Mouse (Mus musculus) heart, embryonic 16.5 days (tissue): ENCODE measurements around the gene Psmd7. TPM values are rescaled to one million over a fixed set of nuclear protein-coding genes. Genes with fewer than 3 reads are reported as not detected.
"Not testable (repeated sequence)": the region's sequence is repeated elsewhere in the genome, so short reads cannot be mapped to it uniquely, and the experiment has no call there.

ENCODE experiments used
- ATAC-seq: fragments of 200-750 bp; cut with Nextera tagmentation; replicated peaks from 2 replicates; pipeline ENCODE4 v1.8.0; 2017; ENCODE audit warnings: moderate number of reproducible peaks; ENCODE audit not compliant: insufficient read depth, low FRiP score; ENCODE audit errors: extremely low read depth
- H3K27ac ChIP-seq: fragments of 300-500 bp; sonication (generic); 2 replicates; pipeline ENCODE4 v1.5.1; 2014; ENCODE audit warnings: mild to moderate bottlenecking, low read length, control low read depth, moderate library complexity
- H3K27me3 ChIP-seq: fragments of 300-500 bp; sonication (generic); 2 replicates; pipeline ENCODE4 v1.6.1; 2014; ENCODE audit warnings: low read length, mixed read lengths; ENCODE audit not compliant: control insufficient read depth, insufficient read depth
- H3K36me3 ChIP-seq: fragments of 300-500 bp; sonication (generic); 2 replicates; pipeline ENCODE4 v1.6.1; 2014; ENCODE audit not compliant: control insufficient read depth, insufficient read depth
- H3K4me1 ChIP-seq: fragments of 300-500 bp; sonication (generic); 2 replicates; pipeline ENCODE4 v1.6.1; 2014; ENCODE audit warnings: low read length, mixed read lengths; ENCODE audit not compliant: control insufficient read depth, insufficient read depth
- H3K4me2 ChIP-seq: fragments of 300-500 bp; sonication (generic); 2 replicates; pipeline ENCODE4 v1.6.1; 2014; ENCODE audit warnings: low read depth, mild to moderate bottlenecking, control low read depth, low read length
- H3K4me3 ChIP-seq: fragments of 300-500 bp; sonication (generic); 2 replicates; pipeline ENCODE4 v1.5.1; 2014; ENCODE audit warnings: mild to moderate bottlenecking, control low read depth, low read length
- H3K9ac ChIP-seq: fragments of 300-500 bp; sonication (generic); 2 replicates; pipeline ENCODE4 v1.6.1; 2014; ENCODE audit warnings: low read length, control low read depth
- H3K9me3 ChIP-seq: fragments of 300-500 bp; sonication (generic); replicated peaks from 2 replicates; pipeline ENCODE4 v1.6.1; 2016; ENCODE audit warnings: low read length; ENCODE audit not compliant: control insufficient read depth
- WGBS: fragments of 180-500 bp; shearing (Covaris S2); extraction: QIAGEN DNeasy Blood & Tissue Kit; methylation state at CpG from one replicate; pipeline ENCODE4 v1.1.7; 2014; 5-methylcytosine and 5-hydroxymethylcytosine counted together
- polyA plus RNA-seq: library from polyadenylated mRNA; unstranded; fragments of >200 nt; fragmentation: Nextera tagmentation; extraction: Ambion mirVana; gene quantifications from 2 replicates; pipeline ENCODE4 v1.2.1, GENCODE M21; 2015

Gene Psmd7
- 173 and 203 TPM in 2 replicates for polyA plus RNA-seq

GRCm38 (mm10) chr8:107587995-107588780 lies at the start of gene Psmd7:
Gene Psmd7 (minus strand): TSS chr8:107588464.
- 1% methylated on average over 64 of the region's 65 CpGs for WGBS
- Histone ChIP-seq H3K4me3 (peak within 1 kb of the TSS; percentile 93), H3K4me1 (peaks cover 8% of the 10 kb centered on the region; the same call in 1 of the 2 replicates), H3K36me3 (peaks cover 24% of the 10 kb centered on the region), H3K27me3 (peaks cover 2% of the 10 kb centered on the region; the same call in 1 of the 2 replicates), H3K4me2 (peak within 1 kb of the TSS; percentile 88), H3K27ac (peak within 1 kb of the TSS; percentile 81), H3K9me3 (no peaks in the 10 kb centered on the region), H3K9ac (peak within 1 kb of the TSS; percentile 87)
- peak; percentile 95 for ATAC-seq

- no peak overlapping the region for H3K9ac ChIP-seq
- no peak for ATAC-seq
- no peaks in the 10 kb centered on the region for H3K27me3 ChIP-seq
- no peaks in the 10 kb centered on the region for H3K9me3 ChIP-seq
- WGBS, result 89% methylated on average over 2 of the region's 2 CpGs
- H3K4me2 ChIP-seq, result no peak overlapping the region
- no peak overlapping the region for H3K4me3 ChIP-seq
- H3K27ac ChIP-seq, result no peak overlapping the region
- H3K36me3 ChIP-seq, result no peaks in the 10 kb centered on the region
- H3K4me1 ChIP-seq, result no peaks in the 10 kb centered on the region
Measured at GRCm38 (mm10) chr8:107633734-107634133, 45.5 kb upstream of the Psmd7 start.

DNA sequence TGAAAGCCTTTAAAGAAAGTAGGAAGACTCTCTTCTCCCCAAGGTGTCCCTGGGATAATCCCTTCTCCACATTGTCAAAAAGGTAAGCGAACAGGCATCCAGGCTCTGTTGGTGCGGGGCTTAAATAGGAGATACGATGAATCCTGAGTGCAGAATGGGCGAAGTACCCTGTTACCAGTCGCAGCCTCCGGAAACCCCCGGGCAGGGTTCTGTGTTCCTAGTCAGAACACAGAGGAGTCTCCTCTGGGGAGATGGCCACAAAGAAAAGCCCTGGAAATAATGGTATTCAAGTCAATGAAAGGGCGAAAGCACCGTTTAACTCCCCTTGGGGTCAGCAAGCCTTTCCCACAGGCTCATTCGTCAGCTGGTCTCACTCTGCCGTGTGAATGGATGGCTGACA lies 41.4 kb upstream of the Psmd7 start:
- Histone ChIP-seq H3K9ac (no peak overlapping the region), H3K4me3 (no peak overlapping the region), H3K27me3 (no peaks in the 10 kb centered on the region), H3K4me2 (no peak overlapping the region), H3K9me3 (no peaks in the 10 kb centered on the region), H3K4me1 (no peaks in the 10 kb centered on the region), H3K27ac (no peak overlapping the region), H3K36me3 (no peaks in the 10 kb centered on the region)
- no peak for ATAC-seq
- WGBS, result 85% methylated on average over 11 of the region's 11 CpGs

- H3K27ac ChIP-seq, result no peak overlapping the region
- H3K9me3 ChIP-seq, result no peaks in the 10 kb centered on the region
- WGBS, result 56% methylated on average over 8 of the region's 8 CpGs
- ATAC-seq, result no peak
- no peak overlapping the region for H3K4me3 ChIP-seq
- H3K36me3 ChIP-seq, result no peaks in the 10 kb centered on the region
- no peak overlapping the region for H3K4me2 ChIP-seq
- no peak overlapping the region for H3K9ac ChIP-seq
- H3K27me3 ChIP-seq, result no peaks in the 10 kb centered on the region
- H3K4me1 ChIP-seq, result no peaks in the 10 kb centered on the region
Measured at GRCm38 (mm10) chr8:107628501-107629149, 40.4 kb upstream of the Psmd7 start.

- Histone ChIP-seq H3K27ac (no peak overlapping the region), H3K4me1 (no peaks in the 10 kb centered on the region), H3K4me2 (no peak overlapping the region), H3K27me3 (no peaks in the 10 kb centered on the region), H3K36me3 (no peaks in the 10 kb centered on the region), H3K9ac (no peak overlapping the region), H3K9me3 (no peaks in the 10 kb centered on the region), H3K4me3 (no peak overlapping the region)
- 80% methylated on average over 9 of the region's 9 CpGs for WGBS
- no peak for ATAC-seq
Measured at GRCm38 (mm10) chr8:107627881-107628280, 39.6 kb upstream of the Psmd7 start.

GRCm38 (mm10) chr8:107624301-107624700 lies 36.0 kb upstream of the Psmd7 start:
- H3K9me3 ChIP-seq, H3K4me1 ChIP-seq, H3K9ac ChIP-seq, H3K36me3 ChIP-seq, ATAC-seq, H3K27me3 ChIP-seq, H3K4me2 ChIP-seq, H3K27ac ChIP-seq, H3K4me3 ChIP-seq: not testable (repeated sequence)

DNA sequence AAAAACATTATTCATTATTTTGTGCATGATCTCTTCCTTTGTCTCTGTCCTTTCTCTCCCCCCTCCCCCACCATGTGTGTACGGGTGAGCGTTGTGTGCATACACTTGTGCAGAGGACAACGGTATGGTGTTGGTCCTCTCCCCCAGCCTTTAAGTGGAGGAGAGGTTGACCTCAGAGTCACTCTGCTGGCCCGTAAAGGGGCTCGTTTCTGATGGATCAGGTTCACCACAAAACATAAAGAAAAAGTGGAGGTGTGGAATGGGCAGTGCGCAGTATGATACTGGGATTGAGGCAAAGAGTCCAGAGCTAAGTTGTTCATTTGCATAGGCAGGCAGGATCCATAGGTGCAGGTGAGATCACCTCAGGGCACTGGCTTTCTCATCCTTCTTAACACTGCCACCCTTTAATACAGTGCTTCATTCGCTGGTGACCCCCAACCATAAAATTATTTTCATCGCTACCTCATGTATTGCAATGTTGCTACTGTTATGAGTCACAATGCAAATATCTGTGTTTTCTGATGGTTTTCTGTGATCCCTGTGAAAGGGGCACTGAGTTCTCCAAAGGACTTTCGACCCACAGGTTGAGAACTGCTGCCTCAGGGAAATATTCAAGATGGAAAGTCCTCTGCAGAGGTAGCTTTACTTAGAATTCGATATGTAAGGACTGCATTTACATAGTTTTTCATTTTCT lies 33.8 kb upstream of the Psmd7 start:
- no peaks in the 10 kb centered on the region for H3K9me3 ChIP-seq
- no peaks in the 10 kb centered on the region for H3K27me3 ChIP-seq
- no peak overlapping the region for H3K4me2 ChIP-seq
- ATAC-seq, result no peak
- H3K9ac ChIP-seq, result no peak overlapping the region
- H3K4me3 ChIP-seq, result no peak overlapping the region
- no peak overlapping the region for H3K27ac ChIP-seq
- 86% methylated on average over 10 of the region's 10 CpGs for WGBS
- no peaks in the 10 kb centered on the region for H3K4me1 ChIP-seq
- no peaks in the 10 kb centered on the region for H3K36me3 ChIP-seq

DNA sequence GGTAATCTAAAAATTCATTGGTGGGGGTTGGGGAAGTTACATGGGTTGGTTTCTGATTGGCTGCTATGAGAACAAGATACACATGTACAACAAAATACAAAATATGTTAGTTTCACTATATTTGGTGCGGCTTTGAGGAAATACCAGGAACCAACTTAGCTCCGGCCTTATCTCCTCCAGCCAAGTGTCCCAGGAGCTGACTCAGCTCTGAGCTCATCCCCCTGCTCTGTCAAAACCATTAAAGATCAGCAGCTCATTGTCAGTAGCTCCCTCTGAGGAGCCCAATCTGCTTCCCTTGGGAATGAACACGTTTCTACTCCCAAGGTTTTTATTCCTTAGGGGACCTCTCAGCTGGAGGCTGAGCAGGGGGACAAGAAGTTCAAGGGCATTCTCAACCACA lies 32.9 kb upstream of the Psmd7 start:
- no peaks in the 10 kb centered on the region for H3K27me3 ChIP-seq
- 27% methylated on average over 3 of the region's 3 CpGs for WGBS
- no peak overlapping the region for H3K4me3 ChIP-seq
- H3K27ac ChIP-seq, result no peak overlapping the region
- H3K4me2 ChIP-seq, result no peak overlapping the region
- H3K9ac ChIP-seq, result no peak overlapping the region
- H3K9me3 ChIP-seq, result no peaks in the 10 kb centered on the region
- H3K36me3 ChIP-seq, result no peaks in the 10 kb centered on the region
- ATAC-seq, result no peak
- no peaks in the 10 kb centered on the region for H3K4me1 ChIP-seq

- ATAC-seq, result peak; percentile 65
Measured at GRCm38 (mm10) chr8:107618499-107618898, 30.2 kb upstream of the Psmd7 start.

More at GRCm38 (mm10) chr8:107618499-107618898, 30.2 kb upstream of the Psmd7 start:
- H3K4me3 ChIP-seq, result no peak overlapping the region
- no peaks in the 10 kb centered on the region for H3K9me3 ChIP-seq
- 78% methylated on average over 10 of the region's 10 CpGs for WGBS
- no peak overlapping the region for H3K27ac ChIP-seq
- no peaks in the 10 kb centered on the region for H3K27me3 ChIP-seq
- H3K4me2 ChIP-seq, result no peak overlapping the region
- H3K36me3 ChIP-seq, result no peaks in the 10 kb centered on the region
- H3K4me1 ChIP-seq, result no peaks in the 10 kb centered on the region
- H3K9ac ChIP-seq, result no peak overlapping the region
